Mouse (Mus musculus) heart, adult 18-20 months (tissue): ENCODE measurements at regions not wholly inside any gene's neighbourhood (a gene's known extent, or its start where the extent isn't known, plus 50 kb on each side); places are given as distances from the start of the nearest gene placed in this dataset.

Experiments
- DNase-seq, 2 experiments: peaks; one replicate each; pipeline ENCODE4 v3.0.0; 2021 to 2022; ENCODE audit warnings: mixed read lengths in 1 of 2

DNA sequence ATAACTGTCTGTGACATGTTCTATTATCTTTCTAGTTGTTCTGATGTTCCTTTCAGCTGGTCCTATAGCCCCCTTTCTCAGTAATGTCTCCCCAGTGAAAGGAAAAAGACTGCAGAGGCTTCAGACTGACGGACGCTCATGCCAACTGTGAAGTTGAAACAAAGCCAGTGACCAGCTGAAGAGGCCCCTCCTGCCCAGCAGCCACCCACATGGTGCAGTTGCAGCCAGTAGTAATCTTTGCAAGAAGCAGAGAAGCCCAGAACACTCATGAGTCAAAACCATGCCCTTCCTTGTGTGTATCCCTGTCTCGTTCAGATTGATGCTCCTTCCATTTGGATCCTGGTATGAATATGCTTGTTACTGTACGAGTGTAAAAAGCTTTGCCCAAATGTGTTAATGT lies 428.7 kb upstream of the Ubash3b start:
- DNase-seq, result no peak

DNA sequence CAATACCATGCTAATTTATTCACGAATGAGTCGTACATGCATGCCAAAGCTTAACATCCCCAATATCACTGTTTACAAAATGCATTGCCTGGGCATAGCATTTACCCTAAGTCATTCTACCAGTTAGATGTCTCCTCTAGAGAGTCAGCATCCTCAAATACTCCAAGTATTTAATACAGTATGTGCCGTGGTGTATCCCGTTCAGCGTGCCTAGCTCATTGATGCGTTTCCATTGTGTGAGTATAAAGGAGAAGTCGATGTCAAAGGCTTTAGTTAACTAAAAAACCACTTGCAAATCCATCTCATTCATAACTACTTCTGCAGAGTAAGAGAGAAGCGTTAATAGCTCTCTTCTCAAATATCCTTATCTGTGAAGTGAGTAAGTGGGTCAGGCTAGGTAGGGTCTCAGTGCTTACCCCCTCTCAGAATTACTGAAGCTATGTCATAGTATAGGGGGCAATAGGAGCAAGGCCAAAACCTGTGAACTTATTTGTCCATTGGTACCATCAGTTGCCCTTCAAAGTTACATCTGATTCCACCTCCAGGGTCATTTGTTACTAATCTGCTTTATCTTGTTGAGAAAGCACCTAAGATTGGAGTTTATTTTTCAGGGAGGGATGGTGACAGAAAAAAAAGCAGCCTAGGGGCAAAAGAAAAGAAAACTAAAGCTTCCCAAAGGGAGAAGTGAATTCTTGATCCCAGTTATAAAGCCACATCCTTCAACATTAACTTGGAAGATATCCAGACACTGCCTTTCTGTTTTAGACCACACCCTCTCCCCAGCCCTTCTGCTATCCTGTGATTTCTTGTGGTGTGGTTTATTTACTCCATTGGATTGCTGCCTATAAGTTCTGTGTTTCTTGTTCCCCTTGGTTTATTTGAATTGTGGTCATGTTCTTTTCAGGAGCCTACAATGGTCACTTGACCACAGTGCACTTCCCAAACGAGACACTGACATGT lies 427.2 kb upstream of the Ubash3b start:
- DNase-seq, result no peak

- DNase-seq, result no peak
Observed at GRCm38 (mm10) chr9:41587762-41588161, 426.3 kb upstream of the Ubash3b start.

DNA sequence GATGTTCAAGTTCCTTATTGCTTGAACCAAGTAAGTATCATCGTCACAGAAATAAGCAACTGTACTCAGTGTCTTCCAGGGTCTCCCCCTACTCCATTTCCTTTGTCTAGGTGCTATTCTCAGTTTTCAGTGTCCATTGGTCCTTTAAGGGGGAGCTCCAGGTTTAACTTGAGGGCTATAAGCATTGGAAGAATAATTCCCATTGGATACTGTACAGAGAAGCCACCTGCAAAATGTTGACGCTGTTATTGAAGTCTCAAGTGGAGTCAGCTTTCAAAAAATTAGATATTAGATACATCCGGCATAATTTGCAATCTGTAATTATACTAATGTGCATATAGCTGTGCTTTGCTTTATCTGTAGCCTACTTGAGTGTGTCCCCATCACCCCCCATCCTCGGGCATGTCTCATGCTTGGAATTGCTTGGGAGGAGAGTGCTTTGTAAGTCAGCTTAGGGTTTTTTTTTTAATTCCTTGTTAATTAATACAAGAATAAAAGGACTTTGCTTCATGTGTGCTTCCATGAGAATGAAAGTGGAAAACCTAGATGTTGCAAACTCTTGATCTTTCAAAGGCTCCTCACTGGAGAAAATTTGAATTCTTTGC lies 425.6 kb upstream of the Ubash3b start:
- no peak for DNase-seq

GRCm38 (mm10) chr9:41586291-41586690 lies 424.8 kb upstream of the Ubash3b start:
- no peak for DNase-seq

DNA sequence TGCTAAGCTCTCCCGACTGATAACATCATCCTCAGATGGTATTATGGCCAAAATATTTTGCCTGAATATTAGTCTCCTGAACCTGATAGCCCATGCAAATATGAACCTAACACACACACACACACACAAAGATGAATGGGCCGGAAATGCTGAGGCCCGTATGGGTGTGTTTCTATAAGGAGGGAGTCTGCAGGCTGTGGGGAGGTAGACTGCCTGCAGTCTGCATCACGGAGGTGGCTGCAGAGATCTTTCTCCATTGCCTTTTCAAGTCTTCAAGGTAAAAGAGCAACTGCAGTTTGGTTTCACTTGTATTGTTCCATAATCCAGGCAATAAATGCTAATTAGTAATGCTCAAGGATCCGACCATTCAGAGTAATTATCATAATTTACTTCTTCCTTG lies 424.3 kb upstream of the Ubash3b start:
- no peak for DNase-seq

DNA sequence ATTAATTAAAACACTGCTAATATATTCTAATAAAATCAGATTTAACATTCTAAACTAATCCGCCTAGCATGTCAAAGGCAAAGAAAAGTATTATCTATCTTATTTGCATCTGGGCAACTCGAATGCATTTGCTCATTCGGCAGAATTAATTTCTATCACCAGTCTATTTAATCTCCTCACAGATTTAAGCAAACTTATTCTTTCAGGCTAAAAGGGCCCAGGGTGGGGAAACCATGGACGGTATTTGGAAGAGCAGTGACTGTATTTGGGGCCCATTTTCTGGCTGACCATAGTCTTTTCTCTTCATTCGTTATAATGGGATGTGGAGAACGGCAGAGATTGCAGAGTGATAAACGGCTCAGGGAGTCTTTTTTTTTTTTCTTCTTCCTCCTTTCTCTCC lies 423.5 kb upstream of the Ubash3b start:
- no peak for DNase-seq

DNA sequence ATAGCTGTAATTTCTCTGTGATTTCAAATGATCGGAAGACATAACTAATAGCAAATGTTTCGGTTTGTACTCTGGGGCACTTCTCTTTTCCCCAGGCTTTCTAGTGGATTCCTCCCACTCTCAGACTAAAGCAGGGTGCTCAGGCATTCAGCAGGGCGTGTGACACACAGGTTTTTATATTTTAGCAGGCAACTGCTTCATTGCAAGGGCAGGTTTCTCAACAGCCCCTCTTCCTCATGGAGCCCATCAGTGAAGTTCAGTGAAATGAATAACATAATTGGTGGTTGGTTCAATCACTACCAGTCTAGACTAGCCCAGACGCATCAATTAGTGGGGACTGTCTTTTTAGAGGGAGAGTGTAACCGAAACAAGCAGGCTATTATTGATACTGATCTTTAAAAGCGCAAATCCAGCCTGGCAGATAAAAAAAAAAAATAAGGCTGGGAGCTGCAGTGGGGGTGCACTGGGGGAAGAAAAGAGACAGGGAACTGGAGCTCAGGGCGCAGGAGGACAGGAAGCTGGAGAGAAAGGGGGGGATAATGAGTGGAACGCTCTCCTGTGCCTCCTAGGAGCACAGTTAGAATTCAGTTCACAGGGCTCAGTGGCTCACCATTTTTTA lies 422.3 kb upstream of the Ubash3b start:
- DNase-seq, result peak in 1 of 2 experiments; percentile 38

DNA sequence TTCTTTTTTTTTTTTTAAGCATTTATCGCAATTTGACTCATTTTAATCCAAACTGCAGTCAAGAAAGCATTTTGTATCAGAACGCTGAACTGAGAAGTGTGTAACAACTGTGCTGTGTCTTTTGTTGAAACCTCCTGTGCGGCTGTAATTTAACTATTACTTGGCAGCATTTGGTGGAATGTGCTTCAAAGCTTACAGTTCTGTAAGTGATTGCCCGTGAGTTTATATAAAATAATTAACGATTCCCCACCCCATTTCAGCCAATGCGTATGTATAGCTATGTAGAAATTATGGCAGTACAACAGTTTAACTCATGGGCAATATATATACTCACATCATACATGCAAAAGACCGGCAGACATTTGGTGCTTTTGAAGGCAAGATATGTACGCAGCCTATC lies 421.8 kb upstream of the Ubash3b start:
- no peak for DNase-seq

DNA sequence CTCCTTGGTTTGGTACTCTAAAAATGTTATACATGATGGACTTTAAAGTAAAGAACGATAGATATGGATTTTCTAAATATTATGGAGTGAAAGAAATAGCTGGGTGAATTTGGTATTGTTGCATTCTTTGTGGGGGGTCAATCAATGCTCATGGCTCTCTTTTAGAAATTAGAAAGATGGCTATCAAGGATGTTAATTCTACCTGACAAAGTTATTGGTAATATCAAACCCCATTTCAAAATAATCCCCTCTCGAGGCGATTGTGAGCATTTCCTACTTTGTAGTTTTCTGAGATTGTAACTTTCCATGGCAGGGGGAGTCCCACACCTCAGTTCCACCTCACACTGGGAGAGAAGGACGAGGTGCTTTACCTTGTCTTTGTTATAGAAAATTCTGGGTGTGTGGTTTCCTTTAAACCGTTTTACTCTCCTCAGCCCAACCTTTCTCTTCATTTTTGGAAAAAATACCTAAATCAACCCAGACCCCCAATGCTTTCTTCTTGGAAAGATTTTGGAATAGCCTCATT lies 421.3 kb upstream of the Ubash3b start:
- no peak for DNase-seq

- peak in 1 of 2 experiments; percentile 43 for DNase-seq
Observed at GRCm38 (mm10) chr9:41582171-41582570, 420.7 kb upstream of the Ubash3b start.

GRCm38 (mm10) chr9:41581741-41582140 lies 420.2 kb upstream of the Ubash3b start:
- DNase-seq, result peak in 1 of 2 experiments; percentile 35

- peak; percentile 43 to 67 for DNase-seq
Observed at GRCm38 (mm10) chr9:41581152-41581551, 419.7 kb upstream of the Ubash3b start.

- DNase-seq, result peak; percentile 72 to 76
Observed at GRCm38 (mm10) chr9:41580611-41581041, 419.1 kb upstream of the Ubash3b start.

GRCm38 (mm10) chr9:41580067-41580466 lies 418.6 kb upstream of the Ubash3b start:
- peak in 1 of 2 experiments; percentile 50 for DNase-seq

DNA sequence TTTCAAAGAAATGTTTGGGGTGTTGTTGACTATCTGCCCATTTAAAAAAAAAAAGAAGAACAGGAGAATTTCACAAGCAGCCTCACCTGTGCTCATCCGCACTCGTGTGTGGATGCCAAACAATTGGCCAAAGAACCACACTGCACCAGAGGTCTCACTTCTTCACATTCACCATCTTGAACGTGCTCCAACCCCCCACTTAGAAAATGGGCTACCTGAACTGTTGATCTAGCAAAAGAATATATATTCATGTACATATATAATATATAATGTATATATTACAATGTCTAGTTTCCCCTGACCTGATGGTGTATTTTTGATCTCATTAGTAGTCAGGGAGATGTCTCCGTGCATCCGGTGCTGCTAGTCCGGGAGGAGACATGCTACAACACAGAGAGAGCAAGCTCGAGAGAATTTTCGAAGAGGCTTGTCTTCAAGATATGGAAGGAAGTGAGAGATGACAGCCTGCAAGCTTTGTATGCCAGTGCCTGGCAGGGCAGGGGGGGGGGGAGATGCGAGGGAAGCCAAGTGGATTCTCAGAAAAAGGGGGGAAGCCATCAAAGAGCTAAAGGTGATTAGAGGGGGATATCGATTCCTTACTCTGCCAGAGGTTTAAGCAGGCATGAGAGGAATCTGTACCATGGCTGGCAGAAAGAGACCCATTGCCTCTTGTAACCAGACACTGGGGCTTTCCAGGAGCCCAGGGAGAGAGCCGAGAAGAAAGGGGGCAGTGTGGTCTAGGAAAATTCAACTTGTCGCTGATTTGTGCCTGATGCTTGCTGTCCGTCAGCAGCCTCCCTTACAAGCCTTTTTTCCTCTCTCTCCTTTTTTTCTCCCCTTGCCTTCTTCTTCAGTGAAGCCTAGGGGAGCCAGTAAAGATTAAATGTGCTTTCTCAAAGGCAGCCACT lies 417.9 kb upstream of the Ubash3b start:
- peak; percentile 74 to 79 for DNase-seq

GRCm38 (mm10) chr9:41578221-41579106 lies 417.0 kb upstream of the Ubash3b start:
- no peak for DNase-seq

GRCm38 (mm10) chr9:41577760-41578159 lies 416.3 kb upstream of the Ubash3b start:
- DNase-seq, result no peak

DNA sequence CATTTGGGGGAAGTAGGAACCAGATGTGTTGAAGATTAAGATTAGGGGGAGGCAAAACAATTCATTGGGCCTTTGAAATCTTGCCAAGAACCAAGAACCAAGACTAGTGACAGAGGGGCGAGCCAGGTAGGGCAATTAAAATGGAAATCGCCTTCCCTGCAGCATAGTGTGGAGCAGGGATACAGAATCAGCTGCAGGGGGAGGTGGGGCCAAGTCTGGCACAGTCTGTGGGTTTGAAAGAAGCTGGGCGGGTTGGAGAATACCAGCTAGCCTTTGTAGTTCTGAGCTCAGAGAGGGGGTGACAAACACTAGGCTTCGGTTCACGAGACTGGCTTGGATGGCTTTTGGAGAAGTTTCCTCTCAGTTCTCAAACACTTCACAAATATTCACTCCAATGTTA lies 414.3 kb upstream of the Ubash3b start:
- DNase-seq, result no peak

GRCm38 (mm10) chr9:41570262-41570661 lies 408.8 kb upstream of the Ubash3b start:
- DNase-seq, result no peak

- DNase-seq, result no peak
Observed at GRCm38 (mm10) chr9:41566496-41566895, 405.0 kb upstream of the Ubash3b start.
